Mouse (Mus musculus) testis, adult 2 months (tissue): ENCODE data around the gene Bik.

ENCODE experiments used
- CTCF ChIP-seq: fragments of 200-500 bp; IDR thresholded peaks from 2 replicates; pipeline ENCODE4 v1.5.1; 2012; ENCODE audit warnings: low read depth, mild to moderate bottlenecking, inconsistent platforms, low read length, moderate library complexity; ENCODE audit not compliant: control insufficient read depth, insufficient read depth, insufficient replicate concordance
- POLR2A ChIP-seq: fragments of 200-500 bp; IDR thresholded peaks from 2 replicates; pipeline ENCODE4 v1.6.1; 2012; ENCODE audit warnings: low read depth, mild to moderate bottlenecking, inconsistent platforms, low read length, moderate library complexity; ENCODE audit not compliant: control insufficient read depth

DNA sequence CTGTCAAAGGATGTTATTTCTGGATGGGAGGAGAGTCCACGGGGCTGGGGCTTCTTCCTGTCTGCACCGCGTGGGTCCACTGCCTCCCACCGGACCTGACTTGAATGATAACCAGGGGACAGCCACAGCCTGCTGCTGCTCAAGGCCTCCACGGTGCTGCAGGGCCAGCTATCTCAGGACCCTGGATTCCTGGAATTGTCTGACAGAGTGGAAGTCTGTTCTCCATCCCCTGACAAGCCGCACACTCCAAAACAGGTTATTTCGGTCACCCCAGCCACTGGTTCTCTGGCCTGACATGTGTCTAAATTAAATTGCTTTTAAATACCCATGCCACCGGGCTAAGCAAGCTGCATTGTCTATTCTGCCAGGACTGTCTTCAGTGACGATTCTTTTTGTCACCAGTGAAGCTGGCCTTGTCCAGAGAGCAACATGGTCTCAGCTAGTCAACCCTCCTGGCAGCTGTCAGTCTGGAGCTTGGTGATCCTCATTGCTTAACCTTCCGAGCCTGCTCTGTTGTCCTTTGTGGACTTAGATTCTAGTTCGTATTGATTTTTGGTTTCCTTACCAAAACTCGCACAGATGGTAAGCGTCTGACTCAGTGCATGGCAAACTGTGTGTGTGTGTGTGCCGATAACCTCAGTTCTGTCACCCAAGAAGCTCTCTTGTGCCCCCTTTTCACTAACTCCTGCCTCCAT, 2.9 kb upstream of the Bik start:
- TF ChIP-seq CTCF (no peak), POLR2A (no peak)
